Mouse (Mus musculus) thymus, adult 2 months (tissue): ENCODE results near the gene Cpm.

Experiments used
- CTCF ChIP-seq: fragments of 200-500 bp; IDR thresholded peaks from 2 replicates; pipeline ENCODE4 v1.5.1; 2012; ENCODE audit warnings: mild to moderate bottlenecking, control low read depth, low read length, moderate library complexity, borderline replicate concordance; ENCODE audit not compliant: control insufficient read depth, poor library complexity, insufficient read depth; ENCODE audit errors: extremely low read depth
- POLR2A ChIP-seq: fragments of 200-500 bp; IDR thresholded peaks from 2 replicates; pipeline ENCODE4 v1.6.1; 2012; ENCODE audit warnings: mild to moderate bottlenecking, low read length, control low read depth, moderate library complexity; ENCODE audit not compliant: control insufficient read depth, poor library complexity, insufficient read depth; ENCODE audit errors: extremely low read depth

DNA sequence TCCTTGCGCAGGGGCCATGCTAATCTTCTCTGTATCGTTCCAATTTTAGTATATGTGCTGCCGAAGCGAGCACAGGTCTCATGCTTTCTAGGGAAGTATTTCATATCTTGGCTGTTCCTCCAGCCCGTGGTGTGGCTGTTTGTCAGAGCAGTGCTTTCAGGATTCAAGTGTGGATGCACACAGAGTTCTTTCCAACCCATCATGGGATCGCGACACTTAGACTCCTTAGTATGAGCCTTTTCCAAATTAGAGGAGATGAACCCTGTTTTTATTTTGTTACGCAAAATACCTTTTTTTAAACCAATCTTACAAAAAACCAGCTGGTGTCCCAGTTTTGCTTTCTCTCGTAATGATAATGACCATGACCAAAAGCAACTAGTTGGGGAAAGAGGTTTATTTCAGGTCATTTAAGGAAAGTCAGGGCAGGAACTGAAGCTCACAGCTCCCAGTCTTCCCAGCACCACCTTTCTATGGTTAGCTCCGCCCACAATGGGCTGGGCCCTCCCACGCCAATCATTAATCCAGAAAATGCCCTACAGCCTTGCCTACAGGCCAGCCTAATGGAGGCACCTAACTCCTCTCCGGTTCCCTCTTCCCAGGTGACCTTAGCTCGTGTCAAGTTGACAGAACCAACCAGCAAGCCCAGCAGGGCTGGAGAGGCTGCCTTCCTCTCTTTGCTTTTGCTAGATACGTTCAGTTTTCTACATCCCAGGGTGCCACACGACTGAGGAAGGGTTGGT lies 33.2 kb downstream of the Cpm start:
- no peak for TF ChIP-seq CTCF
- TF ChIP-seq POLR2A, result no peak
